Mouse (Mus musculus) thymus, postnatal 36 days (tissue): ENCODE data around the gene Spats2.
"Not testable (repeated sequence)": the region's sequence is repeated elsewhere in the genome, so short reads cannot be mapped to it uniquely, and the experiment has no call there.

Experiments
- DNase-seq, 2 experiments: peaks; one replicate each; pipeline ENCODE4 v3.0.0; 2022; ENCODE audit warnings: mixed read lengths in 2 of 2

Gene Spats2

DNA sequence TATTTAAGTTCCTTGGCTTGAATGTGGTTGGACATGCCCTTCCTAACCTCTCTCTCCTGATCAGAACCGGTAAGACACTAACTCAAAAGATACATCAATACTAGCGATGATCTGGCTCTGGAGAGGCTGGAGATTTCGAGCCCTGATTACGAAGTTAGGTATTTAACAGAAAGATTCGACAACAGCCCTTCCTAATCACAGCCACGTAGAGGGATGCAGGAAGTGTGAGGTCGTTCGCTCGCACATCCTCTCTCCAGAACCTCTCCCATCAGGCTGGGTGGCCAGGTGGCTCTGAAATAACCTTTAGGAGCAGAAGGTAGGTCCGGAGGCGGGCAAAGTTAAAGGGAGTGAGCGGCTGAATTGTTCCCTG lies at the start of gene Spats2:
TSS of gene Spats2 (plus strand) at position 206 of the 370 bp plus-strand sequence.
- DNase-seq = no peak

DNA sequence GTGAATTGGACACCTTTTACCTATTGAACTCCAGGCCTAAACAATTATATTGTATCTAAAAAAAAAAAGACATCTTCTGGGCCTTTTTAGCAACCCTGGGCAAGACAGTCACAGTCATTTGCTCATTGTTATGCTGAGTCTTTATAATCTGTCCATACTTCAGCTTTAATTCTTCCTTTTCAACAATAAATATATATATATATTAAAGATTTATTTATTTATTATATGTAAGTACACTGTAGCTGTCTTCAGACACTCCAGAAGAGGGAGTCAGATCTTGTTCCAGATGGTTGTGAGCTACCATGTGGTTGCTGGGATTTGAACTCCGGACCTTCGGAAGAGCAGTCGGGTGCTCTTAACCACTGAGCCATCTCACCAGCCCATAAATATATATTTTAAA lies 49.7 kb upstream of the Spats2 start:
- DNase-seq = not testable (repeated sequence)

DNA sequence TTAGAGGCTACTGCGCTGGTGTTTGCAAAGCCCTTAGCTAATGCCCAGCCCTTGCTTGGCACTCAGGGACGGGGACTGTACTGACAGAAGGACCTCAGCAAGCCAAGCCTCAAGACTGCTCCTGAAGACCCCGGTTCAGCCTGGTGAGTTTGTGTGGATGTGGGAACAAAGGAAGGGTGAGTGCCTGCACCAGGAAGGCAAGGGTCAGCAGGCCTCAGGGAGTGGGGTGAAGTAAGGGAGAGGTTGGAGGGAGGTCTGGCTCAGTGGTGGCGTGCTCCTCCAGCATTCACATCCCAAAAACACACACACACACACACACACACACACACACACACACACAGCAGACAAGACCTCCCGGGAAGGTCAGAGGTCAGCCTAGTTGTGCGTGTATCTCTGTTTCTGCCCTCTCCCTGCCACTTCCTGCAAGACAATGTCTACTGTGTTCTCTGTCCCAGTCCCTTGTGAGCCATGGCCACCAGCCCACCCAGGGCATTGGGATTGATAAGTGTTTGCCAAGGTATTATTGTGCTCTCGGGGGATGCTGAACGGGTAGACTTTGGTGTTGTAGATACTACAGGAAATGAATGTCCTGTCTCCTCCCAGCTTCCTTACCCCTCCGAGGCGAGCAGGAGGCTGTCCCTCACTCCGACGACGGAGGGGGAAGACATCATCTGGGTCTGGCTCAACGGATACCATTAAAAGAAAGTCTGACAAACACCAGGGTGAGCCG lies 47.4 kb upstream of the Spats2 start:
- DNase-seq = no peak

DNA sequence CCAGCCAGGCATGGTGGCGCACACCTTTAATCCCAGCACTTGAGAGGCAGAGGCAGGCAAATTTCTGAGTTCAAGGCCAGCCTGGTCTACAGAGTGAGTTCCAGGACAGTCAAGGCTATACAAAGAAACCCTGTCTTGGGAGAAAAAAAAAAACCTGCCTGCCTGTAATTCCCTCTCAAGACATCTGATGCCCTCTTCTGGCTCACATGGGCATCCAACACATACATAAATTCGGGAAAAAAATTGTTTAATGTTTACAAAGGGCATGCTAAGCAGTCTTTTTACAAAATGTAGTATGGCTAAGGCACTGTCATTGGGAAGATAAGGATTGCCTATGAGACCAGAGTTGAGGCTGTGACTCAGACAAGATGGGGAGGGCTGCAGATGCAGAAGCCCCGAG lies 45.9 kb upstream of the Spats2 start:
- no peak for DNase-seq

- no peak for DNase-seq
Measured at GRCm38 (mm10) chr15:99082322-99082721, 43.4 kb upstream of the Spats2 start.

- no peak for DNase-seq
Measured at GRCm38 (mm10) chr15:99082840-99083239, 42.9 kb upstream of the Spats2 start.

- peak in 1 of 2 experiments; percentile 21 for DNase-seq
Measured at GRCm38 (mm10) chr15:99083258-99083657, 42.5 kb upstream of the Spats2 start.

GRCm38 (mm10) chr15:99083867-99084557 lies 41.7 kb upstream of the Spats2 start:
- no peak for DNase-seq

DNA sequence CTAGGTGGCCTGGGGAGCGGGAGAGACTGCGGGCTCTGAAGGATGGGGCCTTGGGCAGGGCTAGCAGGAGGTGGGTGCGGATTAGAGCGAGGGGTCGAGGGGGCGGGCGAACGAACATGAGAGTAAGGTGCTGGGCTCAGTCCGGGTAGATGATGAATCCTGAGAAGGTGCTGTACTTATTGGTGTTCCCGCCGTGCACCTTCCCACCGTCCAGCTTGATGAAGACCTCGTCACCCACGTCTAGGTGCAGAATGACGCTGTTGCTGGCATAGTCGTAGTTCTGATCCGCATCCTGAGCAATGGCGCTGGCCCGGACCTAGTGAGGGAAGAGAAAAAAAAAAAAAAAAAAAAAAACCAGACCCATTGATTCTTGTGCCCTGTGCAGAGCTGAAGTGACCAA lies 41.1 kb upstream of the Spats2 start:
- no peak for DNase-seq

GRCm38 (mm10) chr15:99085997-99086396 lies 39.7 kb upstream of the Spats2 start:
- DNase-seq = no peak

- peak; percentile 45 to 52 for DNase-seq
Measured at GRCm38 (mm10) chr15:99087253-99088075, 38.3 kb upstream of the Spats2 start, which contains the start of gene C1ql4. Gene C1ql4 (minus strand): TSS chr15:99087817.

GRCm38 (mm10) chr15:99088292-99088691 lies 37.4 kb upstream of the Spats2 start:
- DNase-seq = peak; percentile 76 to 79

- DNase-seq = no peak
Measured at GRCm38 (mm10) chr15:99089069-99089468, 36.6 kb upstream of the Spats2 start.

GRCm38 (mm10) chr15:99092870-99093269 lies 32.8 kb upstream of the Spats2 start, which contains the start of gene Dnajc22:
Gene Dnajc22 (plus strand): TSS chr15:99093170.
- DNase-seq = no peak

GRCm38 (mm10) chr15:99093291-99094258 lies 32.1 kb upstream of the Spats2 start:
- DNase-seq = no peak

DNA sequence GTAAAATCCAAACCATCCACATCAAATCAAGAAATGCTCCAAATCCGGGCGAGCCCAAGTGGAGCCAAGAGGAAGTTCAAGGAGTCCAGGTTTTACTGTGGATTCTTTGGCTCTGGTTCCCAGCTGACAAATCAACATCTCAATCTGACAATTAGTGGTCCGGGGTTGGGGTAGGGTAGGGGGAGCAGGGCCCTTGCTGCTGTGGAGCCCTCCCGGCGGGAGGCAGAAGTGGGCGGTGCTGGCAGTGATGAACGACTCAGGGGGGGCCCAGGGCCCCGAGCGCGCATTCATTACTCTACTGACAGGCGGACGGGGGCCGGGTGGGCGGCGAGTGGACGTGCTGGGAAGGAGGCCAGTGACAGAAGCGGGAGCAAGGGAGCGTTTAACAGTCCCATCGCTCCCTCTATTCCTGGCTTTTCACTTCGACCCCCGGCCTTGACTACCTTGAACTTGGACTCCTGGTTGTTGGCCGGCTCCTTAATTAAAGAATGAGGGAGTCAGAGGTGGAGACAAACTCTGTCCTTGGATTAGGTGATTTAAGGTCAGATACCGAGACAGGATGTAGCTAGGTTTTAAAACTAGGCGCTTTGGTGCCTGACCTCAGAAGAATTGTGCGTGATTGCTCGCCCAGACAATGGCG lies 31.0 kb upstream of the Spats2 start:
- DNase-seq = no peak

- no peak for DNase-seq
Measured at GRCm38 (mm10) chr15:99095356-99095755, 30.4 kb upstream of the Spats2 start.

DNA sequence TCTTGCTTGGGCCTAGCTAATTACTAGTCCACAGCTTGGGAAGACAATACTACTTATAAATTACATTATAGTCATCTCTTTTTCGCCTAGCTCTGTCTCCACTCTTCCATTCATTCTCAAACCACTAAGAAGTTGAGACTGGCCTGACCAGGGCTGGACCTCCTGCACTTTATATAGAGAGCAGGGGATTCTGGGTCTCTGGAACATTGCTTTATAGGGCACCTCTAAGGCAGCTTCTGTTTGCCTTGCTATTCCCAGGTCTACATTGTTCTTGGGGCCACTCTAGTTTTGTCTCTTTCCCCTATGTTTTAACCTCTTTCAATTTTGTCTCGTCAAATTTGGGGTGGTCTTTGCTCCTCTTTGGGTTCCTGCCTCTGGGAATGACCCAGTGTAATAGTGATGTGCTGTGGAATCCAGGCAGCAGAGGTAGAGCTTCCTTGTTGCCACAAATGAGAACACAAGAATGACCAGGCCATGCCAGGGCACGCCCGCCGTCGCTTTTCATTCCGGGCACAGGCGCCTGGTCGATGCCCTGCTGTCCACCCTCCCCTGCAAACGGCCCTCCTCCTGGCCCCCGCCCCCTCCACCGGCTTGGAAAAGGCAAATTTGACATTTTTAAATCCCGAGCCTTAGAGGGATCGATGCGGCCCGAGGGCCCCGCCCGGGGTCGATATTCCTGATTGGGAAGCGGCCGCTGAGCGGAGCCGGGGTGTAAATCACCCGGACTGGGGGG lies 29.5 kb upstream of the Spats2 start:
- no peak for DNase-seq

DNA sequence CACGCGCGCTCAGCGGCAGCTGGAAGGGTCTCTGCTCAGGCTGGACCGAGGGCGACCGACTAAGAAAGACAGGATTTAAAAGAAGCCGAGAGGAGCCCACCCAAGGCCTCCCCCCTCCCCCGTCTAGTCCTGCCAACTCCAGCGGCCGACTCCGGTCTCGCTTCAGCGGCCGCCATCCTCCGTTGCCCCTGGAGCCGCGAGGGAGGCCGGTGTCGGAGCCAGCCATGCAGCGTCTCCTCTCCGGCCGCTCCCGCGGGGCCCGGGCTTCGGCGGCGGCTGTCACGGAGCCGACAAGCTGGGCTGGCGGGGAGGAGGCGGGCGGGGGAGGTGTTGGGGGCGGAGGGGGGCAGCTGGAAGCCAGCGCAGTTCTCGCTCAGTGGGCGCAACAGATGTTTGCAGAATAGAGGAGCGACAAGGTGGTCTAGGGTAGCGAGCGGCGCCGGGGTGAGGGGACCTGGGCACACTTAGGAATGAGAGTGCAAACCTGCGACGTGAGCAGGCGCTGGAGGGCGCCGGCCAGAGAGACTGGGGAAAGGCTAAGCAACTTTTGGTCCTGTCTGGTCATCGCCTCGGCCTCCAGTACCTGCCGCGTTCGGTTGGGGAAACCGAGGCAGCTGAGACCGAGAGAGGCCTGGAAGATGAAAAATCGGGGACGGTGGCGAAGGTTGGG lies 28.8 kb upstream of the Spats2 start:
- no peak for DNase-seq

DNA sequence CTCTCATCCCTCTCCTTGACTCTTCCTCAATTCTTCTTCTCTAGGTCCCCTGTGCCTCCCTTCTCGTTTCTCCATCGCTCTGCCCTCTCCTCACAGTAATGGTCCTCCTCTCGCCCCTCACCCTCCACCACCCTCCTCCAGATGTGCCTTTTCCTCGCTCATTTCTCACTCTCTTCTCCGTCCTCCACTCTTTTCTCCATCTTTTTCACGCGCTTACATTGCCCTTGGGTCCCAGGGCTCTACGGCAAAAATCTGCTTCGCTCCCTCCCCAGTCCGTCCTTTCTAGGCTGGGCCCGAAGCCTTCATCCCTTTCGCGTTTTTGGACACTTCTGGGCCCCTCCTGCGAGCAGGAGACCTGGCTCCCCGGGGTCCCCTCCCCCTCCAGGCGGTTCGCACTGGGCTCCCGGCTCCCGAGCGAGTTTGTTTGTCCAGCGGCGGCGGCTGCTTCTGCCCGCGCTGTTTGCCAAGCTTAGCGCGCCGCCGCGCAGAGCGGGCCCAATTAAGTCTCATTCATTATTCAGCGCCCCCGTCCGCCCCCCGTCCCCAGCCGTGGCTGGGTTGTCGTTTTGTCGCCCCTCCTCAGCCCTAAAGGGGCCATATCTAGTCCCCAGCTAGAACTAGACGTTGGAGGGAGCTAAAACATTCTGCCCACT lies 27.8 kb upstream of the Spats2 start:
- no peak for DNase-seq
